ENCODE assay signal across 11 mouse cellular contexts in genomic region chr1:166402003-166402402, GRCm38 (mm10). TPM values are rescaled to one million over a fixed set of nuclear protein-coding genes. Genes with fewer than 3 reads are reported as not detected.
DNase-seq lines count a peak whose midpoint lies in the region; ATAC-seq and TF ChIP-seq lines count a peak whose summit lies in the region.
"Had no signal": no experiment of that assay in that cellular context is flagged by ENCODE, and none has a peak within 500 bp of the region (broad histone marks: within the 10 kb centered on the region; RNA-seq: fewer than 3 reads in every experiment).

No protein-coding gene starts in this region.

- TF ChIP-seq CTCF in midbrain, postnatal 0 days (IDR thresholded peaks at IDR 0.05): no peak
- TF ChIP-seq CTCF in intestine, postnatal 0 days (IDR thresholded peaks at IDR 0.05; ENCODE audit: low read depth): no peak

- DNase-seq in cerebellum, postnatal 25 days: peak; percentile 36 to 50
- peak; percentile 2 for DNase-seq in kidney, adult 18-20 months
- DNase-seq in kidney, postnatal 10 days: no peak
- peak; percentile 3 for DNase-seq in right cerebral cortex, postnatal 25 days
- DNase-seq in right cerebral cortex, postnatal 4 days: no peak
- peak; percentile 79 for DNase-seq in midbrain, postnatal 0 days (ENCODE audit: low spot score)
- DNase-seq: adrenal gland, postnatal 10 days; liver, postnatal 0 days had no signal

- ATAC-seq in cerebellum, adult (ENCODE audit: insufficient number of reproducible peaks, low FRiP score, low TSS enrichment): no peak
- no peak for ATAC-seq in midbrain, postnatal 0 days (ENCODE audit: low FRiP score)
- no peak for ATAC-seq in intestine, postnatal 0 days
- ATAC-seq: liver, postnatal 0 days; Patski had no signal

- H3K27me3 ChIP-seq in midbrain, postnatal 0 days (ENCODE audit: insufficient read depth, low read length): no peaks in the 10 kb centered on the region
- H3K27me3 ChIP-seq in intestine, postnatal 0 days (replicated peaks; ENCODE audit: control insufficient read depth, insufficient read depth, low read length): no peaks in the 10 kb centered on the region
- H3K27me3 ChIP-seq: Patski had no signal

- WGBS in midbrain, postnatal 0 days: 68% methylated on average over 4 of the region's 4 CpGs
- 86% methylated on average over 4 of the region's 4 CpGs for WGBS in intestine, postnatal 0 days

- no peaks in the 10 kb centered on the region for H3K9me3 ChIP-seq in midbrain, postnatal 0 days (ENCODE audit: low read length)
- H3K9me3 ChIP-seq in intestine, postnatal 0 days (ENCODE audit: control insufficient read depth): no peaks in the 10 kb centered on the region

- H3K9ac ChIP-seq in midbrain, postnatal 0 days (replicated peaks; ENCODE audit: low read length, poor library complexity, severe bottlenecking): no peak overlapping the region
- no peak overlapping the region for H3K9ac ChIP-seq in intestine, postnatal 0 days (ENCODE audit: low read depth, low read length)
- H3K9ac ChIP-seq: liver, postnatal 0 days had no signal

- H3K27ac ChIP-seq in midbrain, postnatal 0 days (ENCODE audit: low read depth, low read length): no peak overlapping the region
- no peak overlapping the region for H3K27ac ChIP-seq in intestine, postnatal 0 days (ENCODE audit: low read depth, low read length)

- H3K4me2 ChIP-seq in midbrain, postnatal 0 days (ENCODE audit: low read depth, low read length, poor library complexity, severe bottlenecking): no peak overlapping the region
- no peak overlapping the region for H3K4me2 ChIP-seq in intestine, postnatal 0 days (replicated peaks; ENCODE audit: low read depth)

- no peaks in the 10 kb centered on the region for H3K4me1 ChIP-seq in midbrain, postnatal 0 days (ENCODE audit: insufficient read depth, low read length)
- H3K4me1 ChIP-seq in intestine, postnatal 0 days (replicated peaks; ENCODE audit: control insufficient read depth, insufficient read depth, low read length): no peaks in the 10 kb centered on the region

- peaks cover 45% of the 10 kb centered on the region for H3K36me3 ChIP-seq in midbrain, postnatal 0 days (ENCODE audit: insufficient read depth, low read length)
- peaks cover 40% of the 10 kb centered on the region for H3K36me3 ChIP-seq in intestine, postnatal 0 days (ENCODE audit: control insufficient read depth, insufficient read depth)

- no peak overlapping the region for H3K4me3 ChIP-seq in midbrain, postnatal 0 days (ENCODE audit: low read depth, low read length)
- H3K4me3 ChIP-seq in intestine, postnatal 0 days (ENCODE audit: low read depth, low read length): no peak overlapping the region

RNA-seq across cellular contexts. Expression of gene Pogk, which starts 7.7 kb away (rescaled TPM):
- total RNA-seq in midbrain, postnatal 0 days (2014; rRNA removed): 77.9 and 86.9 TPM in 2 replicates
- polyA plus RNA-seq in midbrain, postnatal 0 days (2015; fragmentation: Nextera tagmentation; extraction: Ambion mirVana): 20.1 and 22.0 TPM in 2 replicates
- polyA plus RNA-seq in intestine, postnatal 0 days (2015; fragmentation: Nextera tagmentation; extraction: Ambion mirVana): 2.7 and 3.3 TPM in 2 replicates

RNA-seq across cellular contexts. Expression of gene Tada1, which starts 23.1 kb away (rescaled TPM):
- 57.1 and 65.9 TPM in 2 replicates for total RNA-seq in midbrain, postnatal 0 days (2014; rRNA removed)
- polyA plus RNA-seq in midbrain, postnatal 0 days (2015; fragmentation: Nextera tagmentation; extraction: Ambion mirVana): 64.7 and 69.1 TPM in 2 replicates
- 18.1 and 19.4 TPM in 2 replicates for polyA plus RNA-seq in intestine, postnatal 0 days (2015; fragmentation: Nextera tagmentation; extraction: Ambion mirVana)

Comparison
In these comparisons a context has a peak if more than half of its experiments do, and no peak if none do; other contexts are left out.
1. DNase-seq: peak in cerebellum, postnatal 25 days (2 of 2), kidney, adult 18-20 months (single experiment), right cerebral cortex, postnatal 25 days (single experiment) and midbrain, postnatal 0 days (single experiment); none in kidney, postnatal 10 days (single experiment) and right cerebral cortex, postnatal 4 days (single experiment).